11 mouse cellular contexts compared by ENCODE assay signal in the genomic region with DNA sequence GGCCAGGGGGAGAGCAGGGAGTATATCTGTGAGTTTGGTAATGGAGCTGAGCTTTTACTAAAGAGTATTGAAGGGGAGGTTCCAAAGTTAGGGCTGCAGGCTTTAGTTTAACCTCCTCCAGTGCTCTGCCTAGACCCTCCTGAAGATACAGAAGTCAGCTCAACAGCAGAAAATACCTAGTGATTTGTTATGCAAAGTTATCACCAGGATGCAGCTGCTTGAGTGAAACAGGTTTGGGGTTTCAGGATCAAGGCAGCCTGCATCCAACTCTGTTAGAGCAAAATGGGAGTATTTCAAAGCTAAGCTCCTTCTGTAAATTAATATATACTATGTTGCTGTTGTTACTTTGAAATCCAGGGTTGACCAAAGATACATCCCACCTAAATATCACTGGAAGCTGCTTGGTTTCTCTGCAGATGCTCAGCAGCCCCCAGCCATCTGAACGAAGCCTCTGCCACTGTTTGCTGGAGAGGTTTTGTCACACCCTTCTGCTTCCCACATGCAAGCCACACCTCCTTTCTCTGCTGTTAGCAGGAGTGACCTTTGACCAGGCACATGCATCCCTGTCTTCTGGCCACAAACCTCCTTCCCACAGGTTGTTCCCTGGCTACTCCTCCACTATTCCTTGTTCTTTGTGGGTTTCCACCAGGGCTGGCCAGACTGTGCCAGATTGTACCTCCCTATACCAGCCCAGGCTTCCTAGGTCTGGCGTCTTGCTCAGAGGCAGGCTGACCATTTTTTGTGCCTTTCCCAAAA.
A peak's percentile ranks its signal among the peaks of the same experiment; 100 is the strongest.
DNase-seq lines count a peak whose midpoint lies in the region; ATAC-seq and TF ChIP-seq lines count a peak whose summit lies in the region.
"Had no signal": no experiment of that assay in that cellular context is flagged by ENCODE, and none has a peak within 500 bp of the region (broad histone marks: within the 10 kb centered on the region; RNA-seq: fewer than 3 reads in every experiment).

No protein-coding gene starts in this region.

- no peak overlapping the region for H3K4me3 ChIP-seq in heart, postnatal 0 days (ENCODE audit: low read depth, low read length)
- H3K4me3 ChIP-seq in olfactory bulb, adult 2 months (ENCODE audit: insufficient read depth, low read depth, low read length): peak overlapping the region; percentile 36

- no peaks in the 10 kb centered on the region for H3K36me3 ChIP-seq in heart, postnatal 0 days (replicated peaks; ENCODE audit: control insufficient read depth, insufficient read depth, low read length)

- TF ChIP-seq POLR2A in olfactory bulb, adult 2 months (IDR thresholded peaks at IDR 0.05; ENCODE audit: insufficient read depth, low read depth, low read length): no peak

- H3K4me2 ChIP-seq in heart, postnatal 0 days (ENCODE audit: low read depth, low read length): peak overlapping the region; percentile 61

- intact Hi-C loops in heart, postnatal 14 days (cut with DNase I): loop anchor here (5.0 kb wide), 1 partner anchor 53 kb away; no protein-coding TSS in a partner anchor

- no peak for TF ChIP-seq CTCF in heart, postnatal 0 days (IDR thresholded peaks at IDR 0.05; ENCODE audit: low read depth)
- no peak for TF ChIP-seq CTCF in olfactory bulb, adult 2 months (IDR thresholded peaks at IDR 0.05; ENCODE audit: insufficient read depth, low read depth, low read length)

- ATAC-seq in heart, postnatal 0 days (ENCODE audit: insufficient read depth, low read depth): no peak

- H3K4me1 ChIP-seq in heart, postnatal 0 days (ENCODE audit: control insufficient read depth, insufficient read depth): peaks cover 18% of the 10 kb centered on the region
- peaks cover 5% of the 10 kb centered on the region; the same call in 1 of the 2 replicates for H3K4me1 ChIP-seq in olfactory bulb, adult 2 months (ENCODE audit: control insufficient read depth, insufficient read depth, low read length)

- WGBS in heart, postnatal 0 days: 57% methylated on average over 2 of the region's 2 CpGs
- WGBS in olfactory bulb, adult 2 months: 44% methylated on average over 2 of the region's 2 CpGs

- DNase-seq in heart, postnatal 0 days (ENCODE audit: low spot score): no peak
- DNase-seq in heart, postnatal 14 days: no peak
- DNase-seq in ES-CJ7 (ENCODE audit: low read depth, low spot score): peak; percentile 65
- DNase-seq in kidney, adult 18-20 months: peak; percentile 54
- DNase-seq in thymus, postnatal 0 days (ENCODE audit: low spot score): no peak
- DNase-seq in urinary bladder, adult 18-20 months (ENCODE audit: low spot score in 2 of 2): no peak
- no peak for DNase-seq in frontal cortex, postnatal 10 days (ENCODE audit: low spot score in 2 of 2)
- DNase-seq: gastrocnemius, postnatal 10 days; heart, postnatal 10 days had no signal

- no peaks in the 10 kb centered on the region for H3K27me3 ChIP-seq in heart, postnatal 0 days (ENCODE audit: control insufficient read depth, insufficient read depth, low read length)

- no peak for TF ChIP-seq EP300 in heart, postnatal 0 days (IDR thresholded peaks at IDR 0.05; ENCODE audit: low read depth)

- no peak overlapping the region for H3K9ac ChIP-seq in heart, postnatal 0 days (replicated peaks; ENCODE audit: low read depth, low read length)
- H3K9ac ChIP-seq: liver, embryonic 14.5 days had no signal

- no peak overlapping the region for H3K27ac ChIP-seq in heart, postnatal 0 days (ENCODE audit: low read depth)
- H3K27ac ChIP-seq in olfactory bulb, adult 2 months (ENCODE audit: insufficient read depth, low read depth, low read length): peak overlapping the region; percentile 16; the same call in 1 of the 2 replicates
- H3K27ac ChIP-seq: liver, embryonic 14.5 days had no signal

- no peaks in the 10 kb centered on the region for H3K9me3 ChIP-seq in heart, postnatal 0 days (replicated peaks; ENCODE audit: control insufficient read depth, low read length)

Comparison
In these comparisons a context has a peak if more than half of its experiments do, and no peak if none do; other contexts are left out.
1. DNase-seq: peak in ES-CJ7 (single experiment) and kidney, adult 18-20 months (single experiment); none in heart, postnatal 0 days (single experiment), heart, postnatal 14 days (0 of 2), thymus, postnatal 0 days (single experiment), urinary bladder, adult 18-20 months (0 of 2) and frontal cortex, postnatal 10 days (0 of 2).